Mouse (Mus musculus) heart, postnatal 0 days (tissue): Measurements from ENCODE around the gene 1700003F12Rik.

Experiments used
- CTCF ChIP-seq: IDR thresholded peaks from 2 replicates; pipeline ENCODE4 v1.5.1; 2016; ENCODE audit warnings: antibody characterized with exemption, control low read depth, low read depth
- EP300 ChIP-seq: IDR thresholded peaks from 2 replicates; pipeline ENCODE4 v1.6.1; 2016; ENCODE audit warnings: antibody characterized with exemption, low read depth

- TF ChIP-seq CTCF, result no peak; the same call in 1 of the 2 replicates
- no peak for TF ChIP-seq EP300
Measured at GRCm38 (mm10) chr2:154569836-154570286, 23.0 kb downstream of the 1700003F12Rik start, which contains the start of gene E2f1.
